Mouse (Mus musculus) megakaryocyte, adult 5-6 weeks (primary cell): ENCODE results near the gene Cul7. TPM values are rescaled to one million over a fixed set of nuclear protein-coding genes. Genes with fewer than 3 reads are reported as not detected.

Experiments used
- ATAC-seq: 2 replicates; pipeline ENCODE4 v1.8.0; 2016; ENCODE audit warnings: mild to moderate bottlenecking, inconsistent platforms; ENCODE audit not compliant: poor library complexity, severe bottlenecking
- total RNA-seq, 2 experiments: library from RNA; stranded (forward) in 1 of 2; stranded (reverse) in 1 of 2; fragments of 153-499, 151-499 nt in 1 of 2; fragments of 221-1000, 200-1000 nt in 1 of 2; gene quantifications; 2 replicates each; pipeline versions ENCODE4 v1.2.3 to v1.2.4; 2015 to 2017

The Cul7 gene
- total RNA-seq (2015) (1.7 and 1.9 TPM in 2 replicates), total RNA-seq (2017) (1.9 and 2.4 TPM in 2 replicates)

DNA sequence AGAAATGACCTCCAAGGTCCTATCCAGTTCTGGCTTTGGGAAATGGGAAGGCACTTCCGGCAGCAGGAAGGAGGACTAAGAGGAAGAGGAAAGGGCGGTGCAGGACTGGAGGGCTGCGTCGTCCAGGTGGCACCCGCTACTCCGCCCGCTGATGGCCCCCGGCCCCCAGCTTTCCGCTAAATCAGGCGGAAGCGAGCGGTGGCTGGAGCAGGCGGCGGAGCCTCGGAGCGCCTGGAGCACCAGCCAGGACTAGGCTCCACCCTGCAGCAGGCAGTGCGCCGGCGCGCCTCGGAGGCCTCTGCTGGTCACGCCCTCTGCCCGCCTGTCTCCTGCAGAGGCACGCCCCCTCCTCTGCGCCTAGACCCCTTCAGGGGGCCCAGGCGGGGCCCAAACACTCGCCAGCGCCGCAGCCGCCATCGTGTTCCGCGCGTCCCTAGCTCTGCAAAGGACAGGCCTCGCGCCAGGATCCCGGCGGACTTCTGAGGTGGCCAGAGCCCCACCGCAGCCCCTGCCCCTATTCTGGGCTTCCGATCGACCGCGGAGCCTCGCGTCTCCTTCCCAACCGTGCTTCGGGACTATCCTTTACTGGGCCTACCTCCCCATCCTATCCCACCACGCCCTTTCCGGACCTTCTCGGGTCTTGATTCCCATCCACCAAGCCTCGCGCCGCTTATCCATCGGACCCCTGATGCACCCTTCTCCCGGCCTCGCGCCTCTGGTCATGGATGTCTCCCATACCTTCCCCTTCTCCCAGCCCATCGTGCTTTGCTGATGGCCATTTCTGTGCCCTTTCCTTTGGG lies at the start of gene Cul7:
TSS of gene Cul7 (plus strand) at position 106 of the 800 bp plus-strand sequence.
- ATAC-seq = peak; percentile 67

DNA sequence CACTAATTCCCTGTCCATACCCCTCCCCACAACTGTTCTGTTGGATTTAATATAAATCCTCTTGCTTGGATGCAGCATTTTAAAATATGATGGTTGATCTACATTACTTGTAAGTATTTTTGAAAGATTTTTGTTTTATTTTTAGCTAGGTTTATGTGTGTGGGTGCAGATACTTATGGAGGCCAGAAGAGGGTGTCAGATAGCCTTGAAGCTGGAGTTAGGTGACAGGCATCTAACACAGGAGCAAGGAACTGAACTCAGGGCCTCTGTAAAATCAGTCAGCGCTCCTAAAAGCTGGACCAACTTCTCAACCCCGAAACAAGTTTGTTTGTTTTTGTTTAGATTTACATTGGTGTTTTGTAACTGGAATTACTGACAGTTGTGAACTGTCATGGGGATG lies 49.6 kb upstream of the Cul7 start:
- no peak for ATAC-seq

DNA sequence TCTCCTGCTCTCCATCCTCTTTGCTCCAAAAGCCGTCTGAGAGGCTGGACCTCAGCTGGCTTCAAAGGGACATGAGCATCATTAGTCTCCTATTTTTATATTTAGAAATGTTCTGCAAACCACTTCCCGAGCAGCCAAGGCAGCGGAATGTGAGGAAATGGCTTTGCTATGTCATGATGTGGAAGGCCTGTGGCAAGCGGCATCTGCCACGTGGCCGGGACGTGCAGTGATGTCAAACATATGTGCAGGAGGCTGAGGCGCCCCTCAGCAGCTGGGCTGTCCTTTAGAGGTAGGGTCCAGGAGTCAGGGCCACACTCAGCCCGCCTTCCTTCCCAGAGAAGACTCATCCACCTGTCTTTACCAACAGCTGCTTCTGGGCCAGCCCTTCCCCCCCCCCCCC lies 47.9 kb upstream of the Cul7 start:
- ATAC-seq = peak; percentile 92

DNA sequence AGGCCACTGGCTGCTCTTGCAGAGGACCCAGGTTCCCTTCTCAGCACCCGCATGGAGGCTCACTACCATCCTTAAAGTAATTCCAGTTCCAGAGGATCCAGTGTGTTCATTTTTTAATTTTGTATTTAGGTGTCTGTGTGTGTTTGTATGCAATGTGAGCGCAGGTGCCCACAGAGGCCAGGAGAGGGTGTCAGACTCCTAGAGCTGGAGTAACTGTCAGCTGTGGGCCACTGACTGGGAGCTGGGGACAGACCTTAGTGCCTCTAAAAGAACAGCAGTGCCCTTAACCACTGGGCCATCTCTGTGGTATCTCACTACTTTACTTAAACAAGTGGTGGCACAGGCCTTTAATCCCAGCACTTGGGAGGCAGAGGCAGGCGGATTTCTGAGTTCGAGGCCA lies 46.9 kb upstream of the Cul7 start:
- no peak for ATAC-seq

DNA sequence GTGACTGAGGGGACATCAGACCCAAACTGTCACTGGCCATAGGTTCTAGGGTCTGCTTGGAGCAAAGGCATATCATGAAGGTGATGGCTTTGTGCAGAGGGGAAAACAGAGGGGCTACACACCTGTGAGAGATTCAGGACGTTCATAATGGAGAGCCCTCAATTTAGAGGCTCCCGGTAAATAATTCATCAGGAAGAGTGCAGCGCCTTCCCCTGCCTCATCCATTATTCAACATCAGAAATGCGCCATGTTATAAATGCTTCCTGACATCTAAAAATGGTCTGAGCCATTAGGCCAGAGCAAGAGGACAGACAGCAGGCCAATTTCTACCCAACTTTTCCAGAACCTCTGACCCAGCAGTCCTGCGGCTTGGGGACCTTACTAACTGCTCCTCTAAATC lies 45.0 kb upstream of the Cul7 start:
- no peak for ATAC-seq

DNA sequence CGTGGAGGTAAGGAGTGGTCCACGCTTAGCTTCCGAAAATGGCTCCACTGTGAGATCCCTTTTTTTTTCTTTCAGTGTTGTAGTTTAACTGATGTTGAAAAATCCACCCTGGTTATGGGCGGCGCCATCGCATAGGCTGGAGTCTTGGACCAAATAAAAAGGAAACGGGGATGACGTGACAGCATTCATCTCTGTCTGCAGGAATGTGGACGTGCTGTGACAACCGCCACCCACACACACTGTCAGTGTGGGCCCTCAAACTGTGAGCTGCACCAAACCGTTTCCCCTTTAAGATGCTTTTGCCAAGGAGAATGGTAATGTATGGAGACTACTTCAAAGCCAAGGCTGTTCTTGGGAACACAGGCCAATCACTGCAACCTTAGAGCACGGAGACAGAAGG lies 44.1 kb upstream of the Cul7 start:
- ATAC-seq = no peak

DNA sequence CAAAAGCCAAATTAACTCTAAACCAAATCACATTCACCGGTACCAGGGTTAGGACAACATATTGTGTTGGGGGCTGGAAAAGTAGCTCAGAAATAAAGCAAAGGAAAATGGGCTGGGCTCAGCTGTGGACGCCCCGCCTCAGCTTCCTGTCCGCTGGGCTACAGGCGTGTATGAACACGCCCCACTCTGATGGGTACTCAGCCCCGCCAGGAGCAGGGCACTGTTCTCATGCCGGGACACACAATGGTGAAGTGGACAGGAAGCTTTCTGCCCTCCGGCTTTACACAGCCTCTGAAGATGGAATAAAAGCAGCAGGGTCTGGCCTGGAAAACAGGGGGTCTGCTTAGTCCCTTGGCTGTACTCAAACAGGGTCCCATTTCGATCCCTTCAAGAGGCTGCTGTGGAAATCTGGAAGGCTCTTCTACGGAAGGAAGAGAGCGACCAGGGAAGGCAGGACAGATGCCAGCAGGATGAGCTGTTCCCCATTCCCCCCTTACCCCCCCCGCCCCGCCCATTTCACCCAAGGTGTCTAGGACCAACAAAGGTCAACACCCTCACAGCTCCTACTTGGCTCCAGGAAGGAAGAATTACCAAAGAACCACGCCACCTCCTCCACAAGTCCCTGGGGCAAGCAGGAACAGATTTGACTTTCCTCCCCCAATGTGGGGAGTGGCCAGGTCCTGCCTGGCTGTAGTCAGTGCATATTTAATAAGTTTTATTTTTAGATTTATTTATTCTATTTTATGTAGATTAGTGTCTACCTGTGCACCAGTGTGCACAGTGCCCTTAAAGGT lies 40.2 kb upstream of the Cul7 start:
- ATAC-seq = peak; percentile 84

DNA sequence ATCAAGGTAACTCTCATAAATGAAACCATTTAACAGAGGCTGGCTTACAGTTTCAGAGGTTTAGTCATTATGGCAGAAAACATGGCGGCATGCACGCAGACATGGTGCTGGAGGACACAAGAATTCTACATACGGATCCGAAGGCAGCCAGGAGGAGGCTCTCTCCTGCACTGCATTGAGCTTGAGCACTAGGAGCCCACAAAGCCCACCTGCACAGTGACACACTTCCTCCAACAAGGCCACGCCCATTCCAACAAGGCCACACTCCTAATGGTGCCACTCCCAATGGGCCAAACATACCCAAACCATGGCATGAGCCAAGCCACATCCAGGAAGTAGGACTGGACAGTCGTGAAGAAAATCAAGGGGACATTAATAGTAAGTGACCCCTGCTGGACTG lies 38.8 kb upstream of the Cul7 start:
- ATAC-seq = no peak

DNA sequence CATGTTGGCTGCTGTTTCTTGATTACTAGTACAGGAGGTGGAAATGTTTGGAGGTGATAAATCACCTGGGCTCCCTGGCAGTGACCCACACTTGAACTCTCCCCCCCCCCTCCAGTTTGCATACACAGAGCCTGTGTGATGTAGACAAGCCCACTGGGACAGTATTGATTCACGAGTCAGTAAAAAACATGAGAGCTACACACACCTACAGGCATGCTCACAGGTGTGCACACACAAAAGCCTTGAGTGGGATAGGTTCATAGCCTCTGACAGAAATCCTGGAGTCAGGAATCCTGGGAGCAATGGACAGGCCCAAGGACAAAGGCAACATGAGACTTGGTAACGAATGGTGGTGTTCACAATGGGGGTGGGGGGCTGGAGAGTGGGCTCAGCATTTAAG lies 37.9 kb upstream of the Cul7 start:
- no peak for ATAC-seq

DNA sequence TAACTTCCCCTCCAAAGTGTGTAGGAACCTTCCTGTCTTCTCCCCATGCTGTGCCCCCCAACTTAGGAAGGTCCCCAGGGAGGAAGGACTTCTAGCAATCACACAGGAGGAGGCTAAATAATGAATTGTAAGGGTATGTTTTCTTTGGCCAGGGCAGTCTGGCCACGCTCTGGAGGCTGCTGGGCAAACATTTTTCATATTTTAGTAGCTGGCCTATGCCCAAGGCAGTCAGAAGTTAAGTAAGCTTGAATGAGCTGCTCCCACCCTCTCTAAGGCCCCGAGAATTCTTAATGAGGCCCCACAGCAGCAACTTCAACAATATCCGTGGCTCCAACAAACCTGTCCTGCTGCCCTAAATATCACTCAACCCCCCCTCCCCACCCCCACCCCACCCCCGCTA lies 37.3 kb upstream of the Cul7 start:
- no peak for ATAC-seq

DNA sequence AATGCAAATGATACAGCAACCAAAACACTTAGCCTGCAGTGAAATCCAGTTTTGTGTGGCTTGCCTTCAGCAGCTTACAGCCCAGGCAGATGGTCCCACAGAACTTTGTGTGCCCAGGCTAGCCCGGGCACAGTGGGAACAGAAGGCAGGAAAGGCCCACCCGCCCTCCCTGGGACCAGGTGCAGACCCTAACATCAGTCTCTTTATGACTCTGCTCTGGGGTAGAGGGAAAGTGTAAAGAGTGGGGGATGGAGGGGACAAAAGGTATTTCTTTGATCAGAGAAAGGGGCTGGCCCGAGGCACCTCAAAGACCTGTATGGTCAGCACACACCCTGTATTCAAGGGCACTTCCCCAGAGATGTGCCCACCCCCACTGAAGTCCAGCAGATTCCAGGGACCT lies 36.9 kb upstream of the Cul7 start:
- ATAC-seq = no peak

DNA sequence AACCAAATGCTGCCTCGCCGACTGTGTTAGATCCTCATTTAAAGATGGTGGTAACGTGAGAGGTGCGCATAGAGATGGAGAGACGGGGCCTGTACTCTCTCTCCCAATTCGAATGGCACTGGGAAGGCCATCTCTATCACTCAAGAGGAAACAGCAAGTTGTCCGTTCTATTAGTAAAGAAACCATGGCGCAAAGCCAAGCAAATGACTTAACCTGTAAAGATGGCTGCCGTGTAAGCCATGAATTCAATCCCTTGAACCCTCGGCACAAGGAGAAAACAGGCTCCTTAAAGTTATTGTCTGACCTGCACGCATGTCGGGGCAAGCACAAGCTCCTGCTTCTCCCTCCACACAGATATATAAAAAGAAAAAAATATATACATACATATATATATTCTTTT lies 32.3 kb upstream of the Cul7 start:
- no peak for ATAC-seq

DNA sequence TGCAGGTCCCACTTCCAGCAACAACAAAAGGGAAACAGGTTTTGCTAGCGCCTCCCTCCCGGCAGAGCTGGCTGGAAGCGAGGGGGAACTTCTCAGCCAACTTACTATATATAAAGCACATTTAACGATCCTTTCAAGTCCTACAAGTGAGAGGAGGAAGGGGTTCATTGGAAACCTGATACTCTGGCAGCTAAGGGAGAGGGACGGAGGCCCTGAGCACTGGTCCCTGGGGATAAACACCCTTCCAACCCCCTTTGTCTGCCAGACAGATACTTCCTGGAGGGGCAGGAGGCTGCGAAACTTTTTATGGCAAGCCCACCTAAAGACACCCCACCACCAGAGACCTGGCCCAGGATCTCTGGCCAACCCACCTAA lies 31.8 kb upstream of the Cul7 start:
- no peak for ATAC-seq

DNA sequence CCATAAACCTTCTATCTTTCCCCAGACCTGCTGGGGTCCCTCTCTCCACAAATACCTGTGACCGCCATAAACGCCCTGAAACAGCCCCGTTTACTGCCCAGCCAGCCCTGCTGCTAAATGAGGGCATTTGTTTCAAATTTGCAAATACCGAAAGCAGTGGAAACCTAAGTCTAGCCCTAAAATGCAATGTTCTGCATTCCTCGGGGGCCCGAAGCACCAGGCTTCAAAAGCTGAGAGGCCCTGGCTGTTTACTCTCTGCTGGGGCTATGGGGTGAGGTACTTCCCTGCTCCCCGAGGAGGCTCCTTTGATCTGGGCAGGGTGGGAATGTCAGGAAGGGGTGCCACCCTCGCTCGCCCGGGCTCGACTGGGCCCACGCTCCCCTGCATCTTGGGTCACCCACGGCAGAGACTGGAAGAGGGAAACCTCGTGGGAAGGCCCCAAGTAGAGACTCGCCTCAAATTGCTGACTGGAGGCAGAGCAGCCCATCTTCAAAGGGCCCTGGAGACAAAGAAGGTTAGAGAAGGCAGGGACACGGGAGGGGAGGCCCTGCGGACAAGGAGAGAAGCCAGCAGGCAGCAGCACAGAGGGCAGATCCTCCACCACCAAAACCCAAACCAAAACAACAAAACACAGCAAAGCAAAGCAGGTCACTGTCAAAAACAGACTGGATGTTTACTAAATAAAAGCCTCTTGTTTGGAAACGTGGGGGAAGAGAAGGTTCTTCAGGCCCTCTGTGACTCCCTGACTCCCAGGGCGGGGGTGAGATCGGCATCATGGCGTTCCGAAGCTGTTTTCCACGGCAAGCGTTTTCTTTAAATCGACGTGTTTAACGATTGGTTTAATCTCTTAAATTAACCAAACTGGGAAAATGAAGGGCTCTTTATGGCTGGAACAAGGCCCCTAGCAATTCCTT lies 31.1 kb upstream of the Cul7 start:
- ATAC-seq = no peak

DNA sequence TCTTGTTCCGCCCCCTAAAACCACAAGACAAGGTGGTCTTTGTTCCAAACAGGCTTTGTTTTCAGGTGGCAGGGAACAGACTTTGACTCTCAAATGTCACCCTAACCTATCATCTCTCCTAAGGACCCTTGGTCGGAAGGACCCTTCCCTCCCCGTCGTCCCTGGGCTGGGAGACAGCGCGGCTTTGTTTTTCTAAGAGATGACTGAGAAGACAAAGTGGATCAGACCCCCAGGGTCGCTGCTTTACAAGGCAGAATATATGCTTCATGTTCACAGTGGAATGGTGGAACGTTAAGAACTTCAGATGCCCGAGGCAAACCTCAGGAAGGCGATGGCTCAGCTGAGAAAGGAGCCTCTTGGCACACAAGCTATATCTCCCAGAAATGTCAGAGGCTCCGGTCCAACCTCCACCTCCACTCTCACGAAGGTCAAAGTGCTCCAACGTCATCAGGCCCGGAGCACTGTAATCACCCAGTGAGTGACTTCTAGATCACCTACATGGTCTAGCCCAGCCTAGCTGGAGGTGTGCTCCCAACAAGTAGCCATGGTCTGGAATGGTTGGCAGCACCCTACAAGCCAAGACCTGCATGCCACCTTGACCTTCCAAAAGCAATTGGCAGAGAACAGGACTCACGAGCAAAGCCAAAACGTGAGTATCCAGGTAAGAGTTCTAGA lies 30.3 kb upstream of the Cul7 start:
- no peak for ATAC-seq

DNA sequence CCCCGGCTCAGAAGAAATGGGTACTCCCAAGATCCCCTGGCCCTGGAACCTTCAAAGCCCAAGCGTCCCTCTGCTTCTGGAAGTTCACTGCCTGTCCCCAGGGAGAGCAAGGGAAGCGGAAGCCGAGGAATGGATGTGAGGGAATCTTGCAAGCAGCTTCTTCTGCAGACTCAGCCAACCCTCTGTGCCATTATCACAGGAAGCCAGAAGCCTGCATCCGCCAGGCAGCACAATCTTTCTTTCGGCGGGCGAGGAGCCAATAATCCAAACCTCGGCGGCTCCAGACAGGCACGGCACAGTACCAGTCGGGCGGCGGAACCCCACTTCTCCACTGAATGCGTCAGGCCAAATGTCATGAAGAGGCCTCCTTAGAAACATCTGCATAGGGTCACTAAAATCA lies 28.8 kb upstream of the Cul7 start:
- ATAC-seq = no peak

DNA sequence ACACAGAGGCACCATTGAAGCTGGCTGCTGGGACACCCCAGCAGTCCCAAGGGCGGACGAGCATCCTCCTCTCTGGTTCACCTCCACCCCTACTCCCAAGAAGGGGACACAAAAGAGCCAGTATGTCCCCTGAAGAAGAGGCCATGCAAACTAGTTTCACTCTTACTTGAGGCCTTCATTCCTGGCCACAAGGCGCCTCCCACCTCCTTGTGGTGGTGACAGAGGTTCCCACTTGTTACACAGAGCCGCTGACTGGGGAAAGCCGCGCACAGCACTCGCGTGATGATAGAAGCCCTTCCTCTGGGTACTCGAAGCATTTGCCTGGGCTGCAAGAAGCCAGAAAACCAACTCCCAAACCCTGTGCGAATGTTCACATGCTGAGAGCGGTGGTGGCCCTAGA lies 27.9 kb upstream of the Cul7 start:
- ATAC-seq = 0 out of 2 replicates have a peak, but pooled peaks have one; percentile 38

DNA sequence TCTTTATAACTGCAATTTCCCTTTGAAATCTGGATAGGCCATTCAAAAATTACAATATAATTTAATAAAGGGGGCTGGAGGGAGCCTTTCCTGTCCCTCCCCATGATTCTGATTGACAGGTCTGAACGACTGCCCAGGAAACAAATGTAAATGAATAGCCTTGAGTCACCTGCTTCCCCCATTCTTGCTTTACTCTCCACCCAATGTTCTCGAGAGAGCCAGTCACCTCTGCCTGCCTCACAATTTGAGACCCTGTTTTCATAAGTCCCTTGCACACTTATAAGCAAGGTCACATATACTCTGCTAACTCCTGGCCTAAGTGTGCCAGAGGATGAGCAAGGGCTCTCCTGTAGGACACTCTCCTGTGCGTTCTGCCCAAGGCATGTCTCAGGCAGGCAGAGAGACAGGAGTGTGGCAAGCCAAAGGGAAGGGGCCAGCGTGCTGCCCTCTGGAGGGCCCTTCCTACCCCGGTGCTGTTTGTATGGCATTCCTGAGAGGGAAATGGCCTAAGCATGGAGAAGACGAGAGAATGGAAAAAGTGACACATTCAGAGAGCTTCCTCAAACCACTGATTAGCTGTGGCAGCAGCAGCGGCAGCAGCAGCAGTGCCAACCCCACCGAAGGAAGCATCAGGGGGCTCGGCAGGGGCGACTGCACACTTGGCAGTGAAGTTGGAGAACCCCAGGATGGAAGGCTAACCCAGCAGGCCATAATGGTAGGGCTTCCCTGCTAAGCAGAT lies 26.1 kb upstream of the Cul7 start:
- peak; percentile 30; the same call in 1 of the 2 replicates for ATAC-seq

DNA sequence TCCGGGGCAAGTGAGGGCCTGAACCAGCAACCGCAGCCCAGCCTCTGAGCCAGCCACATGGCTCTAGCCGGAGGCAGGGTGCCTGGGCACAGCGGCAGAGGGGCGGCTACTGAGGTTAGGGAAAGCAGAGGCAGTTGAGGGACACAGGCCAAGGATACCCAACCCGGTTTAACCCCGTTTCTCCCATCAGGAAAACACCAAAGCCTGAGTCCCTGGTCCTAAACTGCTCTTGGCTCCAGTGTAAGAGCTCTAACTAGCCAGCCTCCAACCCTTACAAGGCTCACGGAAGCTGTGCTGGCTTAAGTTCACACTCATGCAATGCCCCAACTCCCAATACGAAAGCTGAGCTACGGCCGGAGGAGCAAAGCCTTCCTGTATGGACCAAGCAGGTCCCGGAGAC lies 25.5 kb upstream of the Cul7 start:
- ATAC-seq = no peak

DNA sequence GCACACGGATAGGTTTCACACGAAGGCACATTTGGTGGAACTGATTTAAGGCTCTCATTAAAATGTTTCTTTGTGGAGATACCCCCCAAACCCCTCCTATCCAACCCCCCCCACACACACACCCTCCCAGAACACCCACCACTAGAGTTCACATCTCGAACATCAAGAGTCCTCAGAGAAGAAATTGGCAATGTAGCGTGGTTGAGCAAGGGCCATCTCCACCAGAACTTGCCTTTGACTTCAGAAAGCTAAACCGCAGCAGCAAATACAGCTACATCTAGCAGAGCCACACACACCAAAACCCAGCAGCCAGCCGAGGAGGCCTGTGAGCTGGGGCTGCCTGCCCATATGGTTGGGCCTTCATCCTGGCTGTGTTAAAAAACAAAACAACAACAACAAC lies 22.7 kb upstream of the Cul7 start:
- ATAC-seq = no peak
